Mouse (Mus musculus): ENCODE data around the gene Amigo3.

DNA sequence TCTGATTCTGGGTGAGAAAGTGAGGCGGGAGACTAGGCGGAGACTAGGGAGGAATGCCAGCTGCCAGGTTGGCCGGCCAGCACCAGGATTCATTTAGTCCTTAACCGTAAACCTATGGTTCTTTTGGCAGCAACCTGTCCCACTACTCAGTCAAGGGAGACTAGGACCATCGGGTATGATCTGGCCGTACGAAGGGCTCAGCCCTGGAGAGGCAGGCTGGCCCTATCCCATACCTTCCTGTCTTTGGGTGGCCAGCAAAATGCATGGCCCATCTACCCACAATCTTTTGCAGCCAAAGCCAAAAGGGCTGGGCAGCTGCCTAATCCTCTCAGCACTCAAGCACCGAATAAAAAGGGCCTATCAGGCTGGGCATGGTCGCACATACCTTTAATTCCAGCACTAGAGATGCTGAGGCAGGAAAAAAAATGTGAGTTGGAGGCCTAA lies 19.5 kb downstream of the Amigo3 start:
- no peak for TF ChIP-seq POLR2A (IDR thresholded peaks at IDR 0.05; ENCODE audit: borderline replicate concordance, extremely low read depth, low read depth, low read length)
- no peak for TF ChIP-seq CTCF (IDR thresholded peaks at IDR 0.05; ENCODE audit: insufficient read depth, low read length)
